Mouse (Mus musculus) stomach, postnatal 0 days (tissue): ENCODE results near the gene Nfib. TPM values are rescaled to one million over a fixed set of nuclear protein-coding genes. Genes with fewer than 3 reads are reported as not detected.

Experiments
- ATAC-seq: fragments of 200-750 bp; cut with Nextera tagmentation; 2 replicates; pipeline ENCODE4 v1.8.0; 2017; ENCODE audit not compliant: low FRiP score, low TSS enrichment
- DNase-seq: peaks from one replicate; pipeline ENCODE4 v3.0.0-alpha.2; 2016; ENCODE audit warnings: low spot score
- H3K27ac ChIP-seq: fragments of 300-500 bp; sonication (generic); replicated peaks from 2 replicates; pipeline ENCODE4 v1.5.1; 2014; ENCODE audit warnings: mild to moderate bottlenecking, control low read depth
- H3K27me3 ChIP-seq: fragments of 300-500 bp; sonication (generic); 2 replicates; pipeline ENCODE4 v1.6.1; 2014; ENCODE audit warnings: low read length; ENCODE audit not compliant: control insufficient read depth, insufficient read depth
- H3K36me3 ChIP-seq: fragments of 300-500 bp; sonication (generic); 2 replicates; pipeline ENCODE4 v1.6.1; 2014; ENCODE audit warnings: low read length, mixed read lengths; ENCODE audit not compliant: control insufficient read depth, insufficient read depth
- H3K4me1 ChIP-seq: fragments of 300-500 bp; sonication (generic); replicated peaks from 2 replicates; pipeline ENCODE4 v1.6.1; 2014; ENCODE audit warnings: antibody characterized with exemption; ENCODE audit not compliant: control insufficient read depth, insufficient read depth
- H3K4me2 ChIP-seq: fragments of 300-500 bp; sonication (generic); replicated peaks from 2 replicates; pipeline ENCODE4 v1.6.1; 2014; ENCODE audit warnings: low read depth, mild to moderate bottlenecking, control low read depth, moderate library complexity
- H3K4me3 ChIP-seq: fragments of 300-500 bp; sonication (generic); 2 replicates; pipeline ENCODE4 v1.5.1; 2014; ENCODE audit warnings: low read depth, low read length, control low read depth
- H3K9ac ChIP-seq: fragments of 300-500 bp; sonication (generic); 2 replicates; pipeline ENCODE4 v1.6.1; 2014; ENCODE audit warnings: mild to moderate bottlenecking, low read length, control low read depth, mixed read lengths
- H3K9me3 ChIP-seq: fragments of 300-500 bp; sonication (generic); 2 replicates; pipeline ENCODE4 v1.6.1; 2016; ENCODE audit warnings: low read length; ENCODE audit not compliant: control insufficient read depth
- CTCF ChIP-seq: IDR thresholded peaks from 2 replicates; pipeline ENCODE4 v1.5.1; 2016; ENCODE audit warnings: antibody characterized with exemption, low read depth, mild to moderate bottlenecking, moderate library complexity
- EP300 ChIP-seq: optimal IDR thresholded peaks from 2 replicates; pipeline ENCODE3; 2016; ENCODE audit warnings: antibody characterized with exemption
- WGBS: fragments of 180-500 bp; shearing (Covaris S2); extraction: QIAGEN DNeasy Blood & Tissue Kit; methylation state at CpG from one replicate; pipeline ENCODE4 v1.1.7; 2014; 5-methylcytosine and 5-hydroxymethylcytosine counted together
- polyA plus RNA-seq: library from polyadenylated mRNA; unstranded; fragments of >200 nt; fragmentation: Nextera tagmentation; extraction: Ambion mirVana; gene quantifications from 2 replicates; pipeline ENCODE4 v1.2.1, GENCODE M21; 2015

Gene Nfib
- polyA plus RNA-seq, 1 experiment from 2014 or later, result 19.9 TPM

DNA sequence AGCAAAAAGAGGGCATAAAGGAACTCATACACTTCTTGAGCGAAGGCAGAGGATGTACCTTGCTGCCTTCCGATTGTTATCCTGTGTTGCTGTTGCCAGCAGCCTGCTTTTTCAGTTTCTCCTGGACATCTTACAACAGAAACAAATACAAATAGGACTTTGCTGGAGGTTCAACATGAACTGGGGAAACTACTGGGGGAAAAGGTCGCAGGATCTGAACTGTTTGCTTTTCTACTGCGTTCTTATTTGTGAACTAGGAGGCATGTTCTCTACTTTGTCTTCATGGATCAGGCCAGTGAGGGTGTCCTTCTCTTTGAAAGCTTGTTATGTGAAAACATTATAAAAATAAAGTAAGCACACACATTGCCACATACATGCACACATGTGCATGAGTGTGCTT is 252.6 kb downstream of the Nfib start:
- H3K27me3 ChIP-seq, result no peaks in the 10 kb centered on the region
- WGBS, result 68% methylated on average over 4 of the region's 4 CpGs
- no peak for ATAC-seq
- no peaks in the 10 kb centered on the region for H3K36me3 ChIP-seq
- no peak overlapping the region for H3K9ac ChIP-seq
- no peak overlapping the region for H3K4me2 ChIP-seq
- H3K4me1 ChIP-seq, result no peaks in the 10 kb centered on the region; the same call in 1 of the 2 replicates
- no peak for TF ChIP-seq EP300
- TF ChIP-seq CTCF, result no peak
- H3K27ac ChIP-seq, result no peak overlapping the region
- H3K9me3 ChIP-seq, result no peaks in the 10 kb centered on the region
- no peak overlapping the region for H3K4me3 ChIP-seq
- no peak for DNase-seq

DNA sequence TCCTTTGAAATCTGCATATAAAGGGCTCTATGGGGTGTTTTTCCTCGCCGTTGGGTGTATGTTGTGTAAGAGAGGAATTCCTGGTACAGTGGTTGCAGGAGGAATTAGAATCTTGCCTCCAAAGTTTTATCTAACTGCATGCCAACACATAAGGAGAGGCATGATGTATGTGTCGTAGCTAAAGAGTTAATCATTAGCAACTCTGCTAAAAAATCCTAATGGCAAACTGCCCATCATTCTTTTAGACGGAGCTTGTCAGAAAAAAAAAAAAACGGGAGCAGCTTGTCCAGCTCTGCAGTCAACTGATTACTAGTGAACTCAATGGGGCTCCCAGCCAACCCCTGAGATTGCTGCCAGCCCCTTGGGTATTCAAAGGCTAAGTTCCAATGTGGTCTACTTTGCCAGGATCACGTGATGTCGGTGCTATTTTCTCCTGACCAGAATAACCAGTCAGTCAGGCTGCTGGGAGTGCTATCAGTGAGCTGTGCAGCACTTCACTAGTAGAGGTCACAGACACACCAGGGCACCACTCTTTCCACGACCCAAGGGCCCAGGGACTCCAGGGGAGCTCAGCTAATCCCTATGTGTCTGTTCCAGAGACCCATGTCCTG is 258.4 kb downstream of the Nfib start:
- Histone ChIP-seq H3K27me3 (no peaks in the 10 kb centered on the region), H3K4me3 (no peak overlapping the region), H3K36me3 (peaks cover 2% of the 10 kb centered on the region; the same call in 1 of the 2 replicates), H3K4me2 (peak overlapping the region; percentile 23), H3K27ac (peak overlapping the region; percentile 79), H3K4me1 (peaks cover 14% of the 10 kb centered on the region; the same call in 1 of the 2 replicates), H3K9ac (no peak overlapping the region), H3K9me3 (no peaks in the 10 kb centered on the region)
- ATAC-seq (peak; percentile 97), DNase-seq (peak; percentile 91)
- 5% methylated on average over 8 of the region's 8 CpGs for WGBS
- no peak for TF ChIP-seq CTCF
- peak; percentile 86 for TF ChIP-seq EP300

DNA sequence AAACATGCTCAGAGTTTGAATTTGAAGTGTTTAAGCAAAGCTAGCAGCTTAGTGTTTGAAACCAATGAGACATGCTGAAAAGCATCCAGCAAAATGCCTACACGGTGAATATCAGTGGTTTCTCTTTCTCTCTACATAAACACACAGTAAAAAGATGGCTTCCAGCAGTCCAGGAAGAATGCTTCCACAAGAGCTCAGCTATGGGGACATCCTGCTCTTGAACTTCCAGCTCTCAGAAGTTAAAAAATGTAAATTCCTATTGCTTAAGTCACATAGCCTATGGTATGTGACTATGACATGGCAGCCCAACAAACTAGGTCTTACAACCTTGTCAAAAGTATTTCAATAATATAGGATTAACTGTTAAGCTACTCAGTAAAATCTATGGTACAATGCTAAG is 261.5 kb downstream of the Nfib start:
- Histone ChIP-seq H3K4me1 (peaks cover 16% of the 10 kb centered on the region; the same call in 1 of the 2 replicates), H3K4me2 (no peak overlapping the region), H3K27ac (no peak overlapping the region), H3K9me3 (no peaks in the 10 kb centered on the region), H3K4me3 (no peak overlapping the region), H3K36me3 (peaks cover 2% of the 10 kb centered on the region; the same call in 1 of the 2 replicates), H3K27me3 (no peaks in the 10 kb centered on the region), H3K9ac (no peak overlapping the region)
- ATAC-seq (no peak), DNase-seq (no peak)
- WGBS, result 32% methylated on average over 1 of the region's 1 CpGs
- no peak for TF ChIP-seq EP300
- TF ChIP-seq CTCF, result no peak

- Histone ChIP-seq H3K9me3 (no peaks in the 10 kb centered on the region), H3K36me3 (peaks cover 2% of the 10 kb centered on the region; the same call in 1 of the 2 replicates), H3K9ac (no peak overlapping the region), H3K27ac (no peak overlapping the region), H3K4me2 (no peak overlapping the region), H3K4me3 (no peak overlapping the region), H3K4me1 (peaks cover 16% of the 10 kb centered on the region; the same call in 1 of the 2 replicates), H3K27me3 (no peaks in the 10 kb centered on the region)
- TF ChIP-seq CTCF (no peak), EP300 (no peak)
- WGBS, result 83% methylated on average over 5 of the region's 5 CpGs
- ATAC-seq (no peak), DNase-seq (no peak)
These were observed 262.1 kb downstream of the Nfib start for GRCm38 (mm10) chr4:82443441-82443840.

GRCm38 (mm10) chr4:82443003-82443402 is 262.5 kb downstream of the Nfib start:
- H3K36me3 ChIP-seq, result peaks cover 2% of the 10 kb centered on the region; the same call in 1 of the 2 replicates
- peaks cover 16% of the 10 kb centered on the region; the same call in 1 of the 2 replicates for H3K4me1 ChIP-seq
- no peaks in the 10 kb centered on the region for H3K27me3 ChIP-seq
- WGBS, result 59% methylated on average over 5 of the region's 5 CpGs
- ATAC-seq (no peak), DNase-seq (no peak)
- no peak overlapping the region for H3K4me3 ChIP-seq
- H3K27ac ChIP-seq, result no peak overlapping the region
- no peak overlapping the region for H3K4me2 ChIP-seq
- no peaks in the 10 kb centered on the region for H3K9me3 ChIP-seq
- no peak overlapping the region for H3K9ac ChIP-seq
- no peak for TF ChIP-seq EP300

DNA sequence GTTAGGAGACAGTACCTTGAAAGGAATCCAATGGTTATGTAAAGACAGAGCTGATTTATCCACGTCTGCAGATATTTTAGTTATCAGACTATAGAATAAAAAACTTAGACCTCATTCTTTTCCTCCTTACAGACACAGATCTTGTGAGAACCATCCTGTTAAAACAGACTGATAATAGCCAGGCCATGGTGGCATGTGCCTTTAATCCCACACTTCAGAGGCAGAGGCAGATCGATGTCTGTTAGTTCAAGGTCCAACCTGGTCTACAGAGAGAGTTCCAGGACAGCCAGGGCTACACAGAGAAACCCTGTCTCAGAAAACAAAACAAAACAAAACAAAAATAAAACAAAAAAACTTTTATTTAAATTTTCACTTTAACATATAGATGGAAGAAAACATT is 264.9 kb downstream of the Nfib start:
- TF ChIP-seq CTCF (no peak), EP300 (no peak)
- no peak for ATAC-seq
- Histone ChIP-seq H3K9me3 (no peaks in the 10 kb centered on the region), H3K27me3 (no peaks in the 10 kb centered on the region), H3K4me3 (no peak overlapping the region), H3K4me1 (peaks cover 14% of the 10 kb centered on the region; the same call in 1 of the 2 replicates), H3K36me3 (peaks cover 2% of the 10 kb centered on the region; the same call in 1 of the 2 replicates), H3K4me2 (no peak overlapping the region), H3K27ac (no peak overlapping the region), H3K9ac (no peak overlapping the region)
- 48% methylated on average over 2 of the region's 2 CpGs for WGBS
- no peak for DNase-seq
